Mouse (Mus musculus): ENCODE measurements around the gene Inha.
A peak's percentile ranks its signal among the peaks of the same experiment; 100 is the strongest.

The Inha gene

DNA sequence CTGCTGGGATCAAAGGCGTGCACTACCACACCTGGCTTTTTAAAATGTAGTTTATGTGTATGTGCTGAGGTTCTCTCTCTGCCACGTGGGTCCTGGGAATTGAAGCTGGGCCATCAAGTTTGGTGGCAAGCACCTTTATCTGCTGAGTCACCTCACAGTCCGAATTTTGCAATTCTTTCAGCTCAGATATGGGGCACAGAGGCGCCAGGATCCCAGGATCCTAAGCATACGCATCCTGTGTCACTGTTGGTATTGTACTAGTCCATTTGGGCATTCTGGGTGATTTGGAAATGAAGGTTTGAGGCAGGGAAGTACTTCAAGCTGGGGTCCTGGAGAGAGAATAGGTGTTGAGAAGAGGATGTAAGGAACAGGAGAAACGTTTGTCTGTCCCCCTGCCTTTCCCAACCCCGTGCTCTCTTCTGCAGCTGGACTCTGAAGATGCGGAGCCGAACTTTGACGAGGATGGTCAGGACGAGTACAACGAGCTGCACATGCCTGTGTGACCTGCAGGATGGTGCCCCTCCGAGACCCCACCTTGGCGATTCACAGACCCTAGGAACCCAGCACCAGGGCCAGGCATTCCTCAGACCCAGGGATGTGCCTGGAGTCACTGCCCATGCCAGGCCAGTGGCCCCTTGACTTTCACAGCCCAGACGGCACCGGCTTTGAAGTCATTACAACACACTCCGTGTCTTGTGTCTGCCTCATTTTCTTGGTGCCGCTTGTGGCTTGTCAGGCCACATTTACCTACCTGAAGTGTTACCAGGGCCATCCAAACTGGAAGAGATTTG lies 51.7 kb downstream of the Inha start:
- DNase-seq (ENCODE audit: low spot score): no peak

DNA sequence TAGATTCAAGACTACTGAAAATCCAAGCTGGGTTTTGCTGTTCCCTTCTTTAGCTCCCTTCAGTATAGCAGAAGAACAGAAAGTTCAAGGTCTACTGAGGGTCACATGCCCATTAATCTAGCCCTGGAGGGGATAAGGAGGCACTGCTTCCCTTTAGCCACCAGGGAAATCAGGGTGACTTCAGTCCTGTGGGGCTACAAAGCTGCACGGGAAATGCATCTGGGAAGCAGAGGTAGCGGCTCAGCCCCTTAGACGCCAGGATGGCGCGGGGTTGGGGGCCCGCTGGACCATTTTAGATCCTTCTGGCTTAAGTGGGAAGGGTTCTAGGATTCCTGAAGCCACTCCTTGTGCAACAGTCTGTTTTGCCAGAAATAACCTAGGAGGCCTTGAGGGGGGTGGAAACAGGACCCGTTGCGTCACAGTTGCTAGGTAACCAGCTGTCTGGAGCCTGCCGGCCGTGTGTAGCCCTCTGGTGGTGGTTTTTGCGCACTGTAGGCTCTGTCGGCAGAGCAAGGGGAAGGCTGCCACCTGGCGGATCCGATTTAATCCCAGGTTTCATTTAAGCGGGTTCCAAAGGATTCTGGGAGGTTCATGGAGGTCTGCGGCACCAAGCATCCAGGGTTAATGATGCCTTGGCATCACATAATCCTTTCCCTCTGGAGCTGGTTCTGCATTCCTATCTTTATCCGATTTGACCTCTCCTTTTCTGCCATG lies 52.5 kb downstream of the Inha start:
- DNase-seq (ENCODE audit: low spot score): peak; percentile 97

Measured in embryo, embryonic 10.5 days (tissue).